Mouse (Mus musculus) liver, embryonic 14.5 days (tissue): ENCODE data around the gene Acin1. TPM values are rescaled to one million over a fixed set of nuclear protein-coding genes. Genes with fewer than 3 reads are reported as not detected.

Experiments used
- ATAC-seq: fragments of 200-750 bp; cut with Nextera tagmentation; 2 replicates; pipeline ENCODE4 v1.8.0; 2017; ENCODE audit warnings: moderate number of reproducible peaks, mild to moderate bottlenecking, moderate library complexity; ENCODE audit not compliant: insufficient read depth
- DNase-seq, 3 experiments: peaks; one replicate each; pipeline ENCODE4 v3.0.0-alpha.2; 2012 to 2013; ENCODE audit warnings: low read depth in 3 of 3, low spot score in 3 of 3
- H3K27ac ChIP-seq: fragments of 300-500 bp; sonication (generic); 2 replicates; pipeline ENCODE4 v1.5.1; 2014; ENCODE audit warnings: moderate library complexity, mild to moderate bottlenecking, control low read depth, inconsistent platforms
- H3K27me3 ChIP-seq: fragments of 300-500 bp; sonication (generic); 2 replicates; pipeline ENCODE4 v1.6.1; 2014; ENCODE audit warnings: mild to moderate bottlenecking, low read length, moderate library complexity; ENCODE audit not compliant: control insufficient read depth, insufficient read depth
- H3K36me3 ChIP-seq: fragments of 300-500 bp; sonication (generic); replicated peaks from 2 replicates; pipeline ENCODE4 v1.6.1; 2014; ENCODE audit warnings: low read depth; ENCODE audit not compliant: control insufficient read depth, insufficient read depth
- H3K4me1 ChIP-seq, 2 experiments: fragments of 200-500 bp in 1 of 2; fragments of 300-500 bp in 1 of 2; sonication (generic) in 1 of 2; replicated peaks; 2 replicates each; pipeline ENCODE4 v1.6.1; 2012 to 2014; ENCODE audit warnings: antibody characterized with exemption in 1 of 2, inconsistent platforms in 1 of 2, low read length in 1 of 2; ENCODE audit not compliant: control insufficient read depth in 2 of 2, insufficient read depth in 2 of 2
- H3K4me2 ChIP-seq: fragments of 300-500 bp; sonication (generic); 2 replicates; pipeline ENCODE4 v1.6.1; 2014; ENCODE audit warnings: low read depth, mild to moderate bottlenecking, control low read depth, moderate library complexity
- H3K4me3 ChIP-seq, 2 experiments: fragments of 200-500 bp in 1 of 2; fragments of 300-500 bp in 1 of 2; sonication (generic) in 1 of 2; 2 replicates each; pipeline ENCODE4 v1.5.1; 2012 to 2014; ENCODE audit warnings: low read depth in 2 of 2, low read length in 2 of 2, mild to moderate bottlenecking in 2 of 2, control low read depth in 1 of 2, inconsistent platforms in 1 of 2, moderate library complexity in 1 of 2; ENCODE audit not compliant: insufficient read depth in 1 of 2
- H3K9ac ChIP-seq: fragments of 300-500 bp; sonication (generic); replicated peaks from 2 replicates; pipeline ENCODE4 v1.6.1; 2014; ENCODE audit warnings: mild to moderate bottlenecking, control low read depth, moderate library complexity
- H3K9me3 ChIP-seq: fragments of 300-500 bp; sonication (generic); 2 replicates; pipeline ENCODE4 v1.6.1; 2016; ENCODE audit warnings: low read length, mixed read lengths; ENCODE audit not compliant: control insufficient read depth
- CTCF ChIP-seq: IDR thresholded peaks from 2 replicates; pipeline ENCODE4 v1.5.1; 2016; ENCODE audit warnings: antibody characterized with exemption, low read depth, control low read depth
- EP300 ChIP-seq: IDR thresholded peaks from 2 replicates; pipeline ENCODE4 v1.6.1; 2016; ENCODE audit warnings: antibody characterized with exemption, low read depth
- whole genome bisulfite sequencing: fragments of 180-500 bp; shearing (Covaris S2); extraction: QIAGEN DNeasy Blood & Tissue Kit; methylation state at CpG from one replicate; pipeline ENCODE4 v1.1.7; 2014; ENCODE audit not compliant: insufficient replicate concordance; 5-methylcytosine and 5-hydroxymethylcytosine counted together
- polyA plus RNA-seq, 2 experiments: library from polyadenylated mRNA; depleted of rRNA in 1 of 2; stranded (reverse) in 1 of 2; unstranded in 1 of 2; fragments of >200 nt; fragmentation: Nextera tagmentation in 1 of 2; extraction: Ambion mirVana in 1 of 2; gene quantifications; 2 replicates each; pipeline versions ENCODE4 v1.2.1 to v1.2.3; 2012 to 2014

Gene Acin1
- polyA plus RNA-seq, 2 experiments, result 43.2 to 64.5 TPM

GRCm38 (mm10) chr14:54701298-54701697, 14.6 kb upstream of the Acin1 start:
- Histone ChIP-seq H3K27ac (no peak overlapping the region), H3K27me3 (peaks cover 16% of the 10 kb centered on the region), H3K9me3 (no peaks in the 10 kb centered on the region), H3K4me2 (no peak overlapping the region), H3K9ac (no peak overlapping the region), H3K4me3 (no peak overlapping the region), H3K4me1 (peaks cover 15 to 18% of the 10 kb centered on the region in 2 experiments), H3K36me3 (no peaks in the 10 kb centered on the region)
- DNase-seq (peak in 2 of 3 experiments; percentile 55 to 62), ATAC-seq (no peak)
- 13% methylated on average over 6 of the region's 6 CpGs for WGBS
- TF ChIP-seq EP300 (no peak), CTCF (peak; percentile 97)

GRCm38 (mm10) chr14:54699586-54699985, 12.9 kb upstream of the Acin1 start:
- Histone ChIP-seq H3K27ac (no peak overlapping the region), H3K4me3 (no peak overlapping the region), H3K4me2 (no peak overlapping the region), H3K9ac (no peak overlapping the region), H3K27me3 (peaks cover 16% of the 10 kb centered on the region), H3K9me3 (no peaks in the 10 kb centered on the region), H3K4me1 (0 out of 4 replicates have a peak, but pooled peaks cover 0 to 3% of the 10 kb centered on the region in 2 experiments), H3K36me3 (no peaks in the 10 kb centered on the region)
- no peak for ATAC-seq
- WGBS, result 51% methylated on average over 3 of the region's 3 CpGs
- DNase-seq, result no peak
- TF ChIP-seq CTCF (no peak), EP300 (no peak)

DNA sequence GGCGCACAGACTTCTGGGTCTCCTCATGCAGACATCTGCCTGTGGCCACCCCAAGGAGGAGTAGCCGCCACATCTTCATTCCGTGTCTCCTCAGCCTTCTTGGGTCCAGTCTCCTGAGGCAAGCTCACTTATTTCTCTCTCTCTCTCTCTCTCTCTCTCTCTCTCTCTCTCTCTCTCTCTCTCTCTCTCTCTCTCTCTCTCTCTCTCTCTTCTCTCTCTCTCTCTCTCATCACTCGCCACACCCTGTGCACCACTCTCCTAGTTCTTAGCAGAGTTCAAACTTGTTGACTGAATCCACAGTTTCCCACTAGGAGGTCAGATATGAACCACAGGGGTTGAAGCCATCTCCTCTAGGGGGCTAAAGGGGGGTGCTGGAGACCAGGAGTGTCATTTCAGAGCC, 12.0 kb upstream of the Acin1 start, which contains the start of gene Gm29776:
Gm29776 (minus strand) TSS at position 101 of the 400 bp plus-strand sequence.
- ATAC-seq (no peak), DNase-seq (no peak)
- Histone ChIP-seq H3K27me3 (peaks cover 14% of the 10 kb centered on the region), H3K9me3 (no peaks in the 10 kb centered on the region), H3K4me2 (no peak within 1 kb of the TSS), H3K4me1 (0 out of 4 replicates have a peak, but pooled peaks cover 0 to 3% of the 10 kb centered on the region in 2 experiments), H3K36me3 (no peaks in the 10 kb centered on the region), H3K4me3 (no peak within 1 kb of the TSS), H3K9ac (no peak within 1 kb of the TSS), H3K27ac (no peak within 1 kb of the TSS)
- WGBS, result 69% methylated on average over 4 of the region's 4 CpGs
- no peak for TF ChIP-seq EP300
- TF ChIP-seq CTCF, result no peak

DNA sequence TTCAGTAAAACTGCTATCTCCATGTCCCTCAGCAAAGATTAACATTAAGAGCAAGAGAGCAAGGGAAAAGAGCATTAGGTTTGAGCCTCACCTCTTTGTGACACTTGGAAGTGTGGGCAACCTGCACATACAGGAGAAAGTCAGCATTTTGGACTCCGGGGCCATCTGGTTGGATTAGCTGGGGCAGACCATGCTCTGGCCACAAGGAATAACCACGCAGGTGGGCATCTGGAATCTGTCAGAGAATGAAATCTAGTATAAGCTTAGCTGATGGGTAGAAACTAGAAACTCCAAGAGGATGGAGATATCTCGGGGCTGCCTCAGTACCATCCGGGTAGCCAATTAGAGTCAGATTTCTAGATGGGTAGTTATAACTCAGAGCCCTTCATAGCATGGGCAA, 10.0 kb upstream of the Acin1 start:
- Histone ChIP-seq H3K36me3 (no peaks in the 10 kb centered on the region), H3K9me3 (no peaks in the 10 kb centered on the region), H3K4me2 (no peak overlapping the region), H3K27me3 (no peaks in the 10 kb centered on the region), H3K4me3 (no peak overlapping the region), H3K9ac (no peak overlapping the region), H3K4me1 (0 out of 4 replicates have a peak, but pooled peaks cover 0 to 3% of the 10 kb centered on the region in 2 experiments), H3K27ac (no peak overlapping the region)
- WGBS, result 74% methylated on average over 4 of the region's 4 CpGs
- TF ChIP-seq EP300 (no peak), CTCF (no peak)
- ATAC-seq (no peak), DNase-seq (no peak)

DNA sequence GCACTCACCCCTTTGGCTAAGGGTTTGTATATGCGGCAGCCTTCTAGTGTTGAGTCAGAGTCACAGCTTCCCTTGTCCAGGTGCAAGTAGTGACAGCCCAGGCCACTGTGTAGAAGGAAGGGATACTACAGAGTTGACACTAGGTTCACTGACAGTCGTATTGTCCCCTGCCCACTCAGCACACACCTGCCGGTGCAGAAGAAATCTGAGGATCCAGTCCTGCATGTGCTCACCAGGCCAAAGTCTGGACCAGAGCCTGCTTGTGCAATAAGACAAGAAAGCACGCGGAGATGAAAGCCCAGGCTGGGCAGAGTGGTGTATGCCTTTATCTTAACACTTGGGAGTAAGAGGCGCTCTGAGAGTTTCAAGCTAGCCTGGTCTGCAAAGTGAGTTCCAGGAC, 8.3 kb upstream of the Acin1 start:
- Histone ChIP-seq H3K4me2 (no peak overlapping the region), H3K4me1 (0 out of 4 replicates have a peak, but pooled peaks cover 0 to 3% of the 10 kb centered on the region in 2 experiments), H3K4me3 (no peak overlapping the region), H3K36me3 (peaks cover 10% of the 10 kb centered on the region), H3K27ac (no peak overlapping the region), H3K9ac (no peak overlapping the region), H3K9me3 (no peaks in the 10 kb centered on the region), H3K27me3 (no peaks in the 10 kb centered on the region)
- no peak for TF ChIP-seq CTCF
- TF ChIP-seq EP300, result no peak
- ATAC-seq (no peak), DNase-seq (no peak)
- WGBS, result 72% methylated on average over 6 of the region's 6 CpGs
